Mouse (Mus musculus) stomach, postnatal 0 days (tissue): ENCODE measurements at regions not wholly inside any gene's neighbourhood (a gene's known extent, or its start where the extent isn't known, plus 50 kb on each side); places are given as distances from the start of the nearest gene placed in this dataset.

Source experiments
- CTCF ChIP-seq: IDR thresholded peaks from 2 replicates; pipeline ENCODE4 v1.5.1; 2016; ENCODE audit warnings: antibody characterized with exemption, low read depth, mild to moderate bottlenecking, moderate library complexity
- EP300 ChIP-seq: optimal IDR thresholded peaks from 2 replicates; pipeline ENCODE3; 2016; ENCODE audit warnings: antibody characterized with exemption

GRCm38 (mm10) chr11:45656260-45656659 lies 195.6 kb upstream of the Clint1 start:
- TF ChIP-seq EP300, result no peak
- TF ChIP-seq CTCF, result no peak
